Mouse (Mus musculus) layer of hippocampus, postnatal 25 days (tissue): ENCODE measurements around the gene Psmb11. TPM values are rescaled to one million over a fixed set of nuclear protein-coding genes. Genes with fewer than 3 reads are reported as not detected.

Experiments
- DNase-seq, 2 experiments: peaks; one replicate each; pipeline ENCODE4 v3.0.0; 2022; ENCODE audit warnings: mixed read lengths in 2 of 2, low spot score in 1 of 2; ENCODE audit errors: extremely low spot score in 1 of 2
- total RNA-seq, 2 experiments: library from RNA; stranded (reverse); gene quantifications; 2 replicates each; pipeline ENCODE4 v1.2.3; 2021

The Psmb11 gene
- total RNA-seq, 2 experiments from 2014 or later: 0.16 to 0.32 TPM

GRCm38 (mm10) chr14:54640121-54640520 lies 18.9 kb downstream of the Psmb11 start:
- DNase-seq: no peak

- DNase-seq: no peak
These were observed 19.7 kb downstream of the Psmb11 start, which contains the start of gene Gm17606 for GRCm38 (mm10) chr14:54640946-54641304. TSS of gene Gm17606 (plus strand) at chr14:54640952.

DNA sequence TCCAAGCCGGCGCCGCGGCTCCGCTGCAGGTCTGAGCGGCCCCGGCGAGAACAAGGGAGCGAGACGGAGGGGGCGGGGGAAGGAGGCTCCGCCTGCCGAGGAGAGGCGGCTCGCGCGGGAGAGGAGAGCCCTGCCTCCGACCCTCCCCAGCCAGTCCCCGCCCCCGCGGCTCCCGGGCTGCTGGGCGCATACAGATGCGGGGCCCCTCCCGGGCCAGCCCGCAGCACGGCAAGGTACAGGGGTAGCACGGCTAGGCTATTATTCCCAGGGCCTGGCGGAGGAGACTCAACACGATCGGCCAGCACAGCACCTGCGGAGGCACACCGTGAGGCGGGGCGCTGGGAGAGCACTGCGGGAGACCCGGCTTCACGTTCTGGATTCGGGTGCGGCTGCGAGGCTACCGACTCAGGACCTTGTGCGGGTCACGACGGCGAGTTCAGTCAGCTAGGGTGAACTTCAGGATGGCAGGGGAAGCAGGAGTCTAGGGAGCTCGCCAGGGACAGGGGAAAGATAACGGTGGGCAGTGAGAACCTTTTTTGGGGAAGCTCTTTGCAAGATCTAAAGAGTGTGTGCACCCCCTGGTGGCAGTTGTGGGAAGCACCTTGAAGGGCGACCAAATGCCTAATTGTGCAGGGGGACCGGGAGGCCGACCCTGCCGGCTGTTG lies 20.2 kb downstream of the Psmb11 start, which contains the start of gene Cdh24:
TSS of gene Cdh24 (minus strand) at position 60 of the 665 bp plus-strand sequence.
- peak; percentile 94 to 96 for DNase-seq

DNA sequence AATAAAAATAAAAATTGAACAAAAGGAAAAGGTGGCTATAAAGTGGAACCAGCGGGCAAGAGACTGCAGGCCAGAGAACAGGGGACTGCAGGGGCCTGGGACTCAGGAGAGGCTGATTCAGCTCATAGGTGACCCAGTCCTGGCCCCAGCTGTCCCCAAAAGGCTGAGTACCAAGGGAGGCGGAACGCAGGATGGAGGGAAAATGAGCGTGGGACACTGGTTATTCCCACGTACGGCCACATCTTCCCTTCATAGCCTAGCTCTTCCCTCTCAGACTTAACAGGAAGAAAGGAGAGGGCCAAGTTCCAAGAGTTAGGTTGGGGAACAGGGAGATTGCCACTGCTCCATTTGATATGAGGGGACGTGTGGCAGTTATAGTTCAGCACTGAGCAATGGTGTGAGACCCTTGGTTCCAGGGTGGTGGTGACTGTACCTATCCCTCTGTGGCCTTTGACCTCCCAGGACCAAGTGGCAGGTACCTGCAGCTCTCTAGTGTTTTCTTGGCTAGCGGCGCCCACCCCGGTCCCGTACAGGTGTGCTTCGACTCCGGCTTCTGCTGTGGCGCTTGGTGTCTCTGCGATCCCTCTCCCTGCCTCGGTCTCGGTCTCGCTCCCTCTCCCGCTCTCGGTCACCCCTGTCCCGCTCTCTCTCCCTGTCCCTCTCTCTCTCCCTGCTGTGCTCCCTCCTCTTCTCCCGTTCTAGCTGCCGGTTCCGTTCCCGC lies 21.2 kb downstream of the Psmb11 start:
- DNase-seq: no peak

DNA sequence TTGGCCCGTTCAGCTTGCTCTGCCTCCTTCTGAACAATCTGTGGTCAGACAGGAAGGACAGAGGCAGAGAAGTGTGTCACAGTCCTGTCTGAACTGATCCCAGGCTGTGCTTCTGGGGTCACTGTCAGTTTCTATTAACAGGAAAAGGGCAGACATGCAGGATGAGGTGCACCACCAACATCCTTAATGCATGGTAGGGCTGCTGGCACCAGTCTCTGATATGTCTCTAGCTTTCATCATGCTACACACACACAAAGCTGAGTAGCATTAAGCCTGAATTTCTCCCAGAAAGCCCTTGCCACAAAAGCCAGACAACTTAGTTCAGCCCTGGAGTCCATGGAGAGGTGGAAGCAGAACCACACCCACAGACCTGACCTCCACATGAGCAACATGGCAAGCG lies 21.8 kb downstream of the Psmb11 start:
- DNase-seq: no peak

DNA sequence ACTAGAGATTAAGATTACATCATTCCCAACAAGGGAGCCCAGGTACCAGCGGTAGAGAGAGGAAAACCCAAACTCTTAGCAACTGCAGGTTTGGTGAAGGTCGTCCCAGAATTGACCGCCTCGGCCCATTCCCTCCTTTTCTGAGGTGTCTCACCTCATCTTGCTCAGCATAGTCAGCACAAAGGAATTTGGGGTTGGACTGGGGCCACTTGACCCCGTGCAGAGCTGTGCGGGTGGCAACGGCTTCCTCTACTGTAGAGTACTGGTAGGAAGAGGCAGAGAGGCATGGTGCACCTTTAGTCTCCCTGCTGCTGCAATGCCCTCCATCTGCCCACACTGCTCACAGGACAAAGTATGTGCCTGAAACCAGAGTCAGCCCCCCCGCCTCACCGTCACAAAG lies 23.1 kb downstream of the Psmb11 start:
- no peak for DNase-seq

DNA sequence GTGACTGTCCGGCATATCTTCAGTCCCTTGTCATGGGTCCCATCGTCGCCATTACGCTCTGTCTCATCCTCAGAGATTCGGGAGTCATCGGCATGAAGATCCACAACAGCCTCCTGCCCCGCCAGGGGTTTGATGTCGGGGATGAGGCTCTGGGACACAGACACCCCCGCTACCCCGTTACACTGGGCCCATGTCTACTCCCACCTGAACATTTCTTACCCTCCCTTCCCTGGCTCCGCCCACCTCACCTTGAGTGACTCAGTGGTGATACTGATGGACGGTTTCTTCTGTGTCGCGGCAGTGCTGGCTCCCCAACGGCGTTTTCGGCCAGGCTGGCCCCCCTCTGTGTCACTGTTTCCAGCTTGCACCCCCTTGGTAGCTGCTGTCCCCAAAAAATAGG lies 25.2 kb downstream of the Psmb11 start:
- DNase-seq: no peak

- no peak for DNase-seq
These were observed 25.8 kb downstream of the Psmb11 start for GRCm38 (mm10) chr14:54646898-54647636.

DNA sequence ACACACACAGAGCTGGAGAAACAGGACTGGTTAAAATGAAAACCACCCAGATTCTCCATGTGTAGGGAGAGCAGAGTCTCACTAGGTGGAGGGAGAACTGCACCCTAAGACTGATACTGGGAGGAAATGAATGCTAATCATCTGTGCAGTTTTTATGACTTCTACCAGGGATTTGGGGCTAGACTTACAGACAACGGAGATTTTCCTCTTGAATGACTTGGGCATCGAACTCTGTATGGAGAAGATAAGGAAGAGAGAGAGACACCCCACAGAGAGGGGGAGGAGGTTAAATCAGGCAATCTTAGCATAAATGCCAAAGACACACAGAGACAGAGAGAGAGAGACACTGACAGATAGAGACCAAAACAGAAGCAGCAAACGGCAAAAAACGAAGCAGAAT lies 26.7 kb downstream of the Psmb11 start:
- no peak for DNase-seq

GRCm38 (mm10) chr14:54650621-54651454 lies 29.6 kb downstream of the Psmb11 start:
- peak in 1 of 2 experiments; percentile 86 for DNase-seq

DNA sequence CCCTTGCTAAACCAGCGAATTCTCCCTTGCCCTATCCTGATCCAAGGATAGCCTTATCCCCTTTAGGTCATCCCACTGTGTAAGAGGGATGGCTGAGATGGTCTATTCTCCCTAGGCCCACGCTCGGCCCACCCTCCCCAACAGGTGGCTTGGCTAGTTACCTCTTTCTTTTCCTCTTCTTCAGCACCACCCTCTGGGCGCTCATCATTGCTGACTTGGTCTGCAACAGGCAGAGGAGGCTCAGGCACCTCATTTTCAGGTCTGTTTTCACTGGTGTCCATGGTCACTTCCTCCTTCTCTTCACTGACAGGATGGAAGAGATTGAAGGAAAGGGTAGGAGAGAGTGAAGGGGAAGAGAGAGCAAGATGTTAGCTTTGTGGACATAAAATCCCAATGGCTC lies 30.3 kb downstream of the Psmb11 start:
- no peak for DNase-seq

GRCm38 (mm10) chr14:54652787-54653186 lies 31.6 kb downstream of the Psmb11 start:
- DNase-seq: no peak

DNA sequence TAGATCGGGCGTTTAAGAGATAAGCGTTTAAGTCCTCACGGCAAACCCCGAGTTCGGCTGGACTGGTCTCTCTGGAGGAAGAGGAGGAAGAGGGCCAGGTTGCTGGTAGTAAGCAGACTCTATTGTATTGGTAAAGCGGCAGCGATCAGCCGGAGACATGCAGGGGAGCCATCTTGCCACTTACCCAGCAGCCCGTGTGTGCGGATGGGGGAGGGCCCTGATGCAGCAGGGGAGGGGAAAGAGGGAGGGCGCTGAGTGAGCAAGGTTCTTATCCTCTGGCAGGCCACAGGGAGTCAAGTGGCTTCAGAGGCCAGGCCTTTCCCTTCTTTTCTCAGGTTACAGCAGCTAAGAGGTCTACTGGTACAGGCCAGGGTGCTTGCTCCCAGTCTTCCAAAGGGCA lies 32.3 kb downstream of the Psmb11 start:
- DNase-seq: peak; percentile 68 to 72

DNA sequence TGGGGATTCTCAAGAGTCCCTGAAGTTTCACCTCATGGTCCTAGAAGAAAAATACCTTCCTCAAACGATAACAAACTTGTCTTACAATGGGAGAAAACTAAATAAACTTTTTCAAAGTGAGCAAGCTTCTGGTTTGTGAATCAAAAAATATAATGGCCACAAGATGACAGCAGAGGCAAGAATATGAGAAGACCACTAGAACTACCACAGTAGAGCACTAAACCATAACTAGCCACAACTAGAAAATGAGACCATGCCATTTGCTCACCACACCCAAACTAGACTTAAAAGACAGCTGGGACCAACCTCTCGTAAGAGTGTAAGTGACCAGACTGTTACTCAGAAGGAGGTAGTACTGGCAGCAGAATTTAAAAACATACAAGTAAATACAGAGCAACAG lies 38.8 kb downstream of the Psmb11 start:
- no peak for DNase-seq

- no peak for DNase-seq
These were observed 43.4 kb downstream of the Psmb11 start for GRCm38 (mm10) chr14:54664477-54665222.

DNA sequence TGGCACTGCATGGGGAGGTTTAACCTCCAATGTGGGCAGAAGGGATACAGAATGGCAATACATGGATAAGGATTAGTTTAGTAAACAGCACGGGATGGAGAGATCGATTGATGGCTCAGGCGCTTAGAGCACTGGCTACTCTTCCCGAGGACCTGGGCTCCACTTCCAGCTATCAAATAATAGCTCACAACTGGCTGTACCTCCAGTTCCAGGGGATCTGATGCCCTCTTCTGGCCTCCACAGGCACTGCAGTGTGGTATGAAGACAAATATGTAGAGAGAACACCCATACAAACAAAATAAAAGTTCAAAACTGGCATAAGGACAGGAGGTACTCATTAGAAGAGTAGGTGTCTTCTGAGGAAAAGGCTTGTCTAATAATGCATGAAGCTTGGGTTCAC lies 48.1 kb downstream of the Psmb11 start:
- peak in 1 of 2 experiments; percentile 51 for DNase-seq

DNA sequence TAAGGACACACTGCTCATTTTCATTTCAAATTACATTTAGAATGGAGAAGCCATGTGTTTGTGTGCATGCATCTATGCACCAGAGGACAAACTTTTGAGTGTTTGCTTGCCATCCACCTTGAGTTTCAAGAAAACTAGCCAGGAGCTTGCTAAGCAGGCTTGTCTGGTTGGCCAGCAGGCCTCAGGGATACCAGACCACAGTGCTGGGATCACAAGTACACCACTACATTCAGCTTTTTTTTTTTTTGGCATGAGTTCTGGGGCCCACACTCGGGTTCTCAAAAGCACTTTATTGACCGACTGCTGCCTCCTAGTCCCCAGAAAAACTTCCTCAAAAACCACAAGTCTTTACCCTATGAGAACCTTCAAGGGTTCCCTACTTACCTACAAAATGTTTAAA lies 53.1 kb downstream of the Psmb11 start:
- DNase-seq: no peak

GRCm38 (mm10) chr14:54676290-54676689 lies 55.1 kb downstream of the Psmb11 start:
- no peak for DNase-seq

GRCm38 (mm10) chr14:54678657-54679304 lies 57.5 kb downstream of the Psmb11 start:
- no peak for DNase-seq
